Mouse (Mus musculus) heart, adult 2 months (tissue): ENCODE results near the gene Rela.

ENCODE experiments used
- CTCF ChIP-seq: fragments of 200-600 bp; IDR thresholded peaks from 2 replicates; pipeline ENCODE4 v1.8.1; 2022; ENCODE audit warnings: antibody characterized with exemption, mild to moderate bottlenecking, moderate library complexity
- EP300 ChIP-seq: fragments of 200-500 bp; IDR thresholded peaks from 2 replicates; pipeline ENCODE4 v1.6.1; 2011; ENCODE audit warnings: low read depth, low read length, control low read depth; ENCODE audit not compliant: insufficient read depth
- POLR2A ChIP-seq: fragments of 200-500 bp; IDR thresholded peaks from 2 replicates; pipeline ENCODE4 v1.6.1; 2011; ENCODE audit warnings: mild to moderate bottlenecking, low read depth, low read length, control low read depth; ENCODE audit not compliant: insufficient read depth

GRCm38 (mm10) chr19:5608707-5609106 is 28.6 kb upstream of the Rela start:
- TF ChIP-seq CTCF (no peak), EP300 (no peak), POLR2A (no peak)
